Mouse (Mus musculus): ENCODE measurements at regions not wholly inside any gene's neighbourhood (a gene's known extent, or its start where the extent isn't known, plus 50 kb on each side); places are given as distances from the start of the nearest gene placed in this dataset.
A peak's percentile ranks its signal among the peaks of the same experiment; 100 is the strongest.

DNA sequence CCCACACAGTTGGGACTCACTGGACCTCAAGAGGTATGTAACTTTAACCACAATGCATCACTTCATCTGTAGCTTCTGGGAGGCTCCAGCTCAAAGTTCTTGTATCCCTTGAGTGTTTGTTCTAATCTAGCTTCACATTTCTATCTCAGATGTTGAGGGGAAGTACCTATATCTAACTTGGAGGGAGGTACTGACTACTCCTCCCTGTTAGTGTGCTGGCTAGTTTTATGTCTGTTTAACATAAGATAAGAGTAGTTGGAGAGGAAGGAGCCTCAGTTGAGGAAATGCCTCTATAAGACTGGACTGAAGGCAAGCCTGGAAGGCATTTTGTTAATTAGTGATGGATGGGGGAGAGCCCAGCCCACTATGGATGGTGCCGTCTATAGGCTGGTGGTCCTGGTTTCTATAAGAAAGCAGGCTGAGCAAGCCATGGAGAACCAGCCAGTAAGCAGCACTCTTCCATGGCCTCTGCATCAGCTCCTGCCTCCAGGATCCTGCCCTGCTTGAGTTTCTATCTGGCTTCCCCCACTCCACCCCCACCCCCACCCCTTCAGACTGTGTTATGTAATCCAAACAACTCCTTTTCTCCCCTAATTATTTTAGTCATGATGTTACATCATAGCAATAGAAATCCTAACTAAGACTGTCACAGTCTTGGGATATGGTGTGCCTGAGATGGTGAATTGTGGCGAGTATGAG is 135.7 kb upstream of the 4930535I16Rik start:
- no peak for DNase-seq

DNA sequence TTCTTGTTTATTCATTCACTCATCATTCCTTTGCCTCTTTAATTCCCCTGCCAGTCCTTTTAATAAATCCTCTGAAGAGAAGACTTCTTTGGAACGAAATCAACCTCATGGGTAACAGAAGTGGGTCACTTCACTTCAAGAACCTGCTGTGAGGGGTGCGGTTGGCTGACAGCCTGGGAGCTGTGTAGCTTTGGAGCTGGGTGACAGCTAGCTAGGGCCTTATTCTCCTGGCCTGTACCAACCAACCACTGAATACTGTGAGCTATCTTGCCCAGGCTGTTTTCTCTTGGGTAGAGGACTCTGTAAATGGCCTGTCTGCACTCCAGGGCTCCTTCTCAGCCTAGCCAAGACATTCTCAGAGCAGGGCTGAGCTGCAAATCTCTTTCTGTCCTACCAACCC is 134.6 kb upstream of the 4930535I16Rik start:
- DNase-seq: no peak

DNA sequence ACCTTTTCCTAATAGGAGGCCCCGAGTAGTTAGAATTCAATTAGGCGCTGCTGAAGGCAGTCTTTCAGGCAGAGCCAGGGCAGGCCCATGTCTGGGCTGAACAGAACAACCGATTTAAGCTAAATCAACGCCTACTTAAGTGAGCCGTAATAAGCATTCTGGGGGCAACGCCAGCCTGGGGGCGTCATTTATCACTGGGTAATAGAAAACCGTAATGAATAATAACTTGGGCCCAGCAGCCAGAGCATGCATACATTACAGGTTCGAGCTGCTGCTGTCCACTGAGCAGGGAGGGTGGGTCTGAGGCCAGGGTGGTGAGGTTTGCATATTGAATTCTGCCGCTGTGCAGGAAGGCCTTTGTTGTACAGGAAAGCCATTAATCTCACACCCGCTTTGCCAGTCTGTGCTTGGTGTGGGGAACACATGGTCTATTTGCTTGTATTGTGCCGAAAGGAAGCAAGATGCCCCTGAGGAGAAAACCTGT is 130.6 kb upstream of the 4930535I16Rik start:
- no peak for DNase-seq

DNA sequence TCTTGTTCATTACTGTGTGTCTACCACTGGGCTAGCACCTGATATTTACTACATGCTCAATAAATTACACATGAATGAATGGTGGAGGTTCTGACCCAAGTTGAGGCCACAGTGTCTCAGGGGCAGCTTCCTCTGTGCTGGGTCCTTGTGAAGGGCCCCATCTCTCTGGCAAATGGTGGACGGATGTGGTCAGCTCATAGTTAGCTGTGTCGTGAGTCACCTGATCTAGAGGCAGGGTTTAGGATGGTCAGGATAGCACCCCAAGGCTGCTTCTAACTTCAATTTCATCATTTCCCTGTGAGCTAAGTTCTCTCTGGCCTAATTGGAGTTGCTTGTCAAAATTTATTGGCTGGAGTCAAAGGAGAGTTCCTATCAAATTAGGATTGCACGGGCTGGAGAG is 130.1 kb upstream of the 4930535I16Rik start:
- no peak for DNase-seq

DNA sequence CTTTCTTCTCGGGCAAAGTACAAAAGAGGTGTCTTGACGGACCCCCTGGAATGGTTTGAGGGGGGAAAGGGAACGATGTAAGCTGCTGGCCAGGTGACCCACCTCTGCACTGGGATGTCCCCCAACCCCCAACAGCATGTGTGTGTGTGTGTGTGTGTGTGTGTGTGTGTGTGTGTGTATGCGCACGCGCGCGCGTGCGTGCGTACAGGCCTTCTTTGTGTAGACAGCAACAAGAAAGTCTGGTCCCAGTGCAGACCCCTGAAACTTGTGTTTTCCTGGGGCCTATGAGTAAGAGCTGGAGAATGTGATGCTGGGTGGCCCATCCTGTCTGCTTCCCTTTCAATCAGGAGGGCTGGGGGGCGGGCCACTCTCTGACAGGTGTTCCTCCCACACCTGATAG is 118.7 kb upstream of the 4930535I16Rik start:
- DNase-seq: no peak

DNA sequence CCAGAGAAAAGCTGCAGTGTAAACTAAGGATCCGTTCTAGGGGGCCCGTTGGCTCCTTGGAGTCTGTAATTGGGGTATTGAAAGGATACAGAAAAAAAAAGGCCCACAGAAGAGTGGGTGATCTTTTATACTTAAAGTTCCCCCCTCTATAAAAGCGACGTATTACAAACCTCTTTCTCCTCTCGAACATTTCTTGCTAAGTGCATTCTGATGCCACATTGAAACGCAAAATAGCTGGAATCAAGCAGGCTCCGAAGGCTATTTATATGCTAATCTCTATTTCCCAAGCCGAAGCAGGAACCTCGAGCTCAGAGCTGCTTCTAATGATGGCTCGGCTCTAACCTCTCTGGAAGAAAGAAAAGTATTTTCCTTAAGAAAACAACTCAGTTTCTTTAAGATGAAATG is 117.8 kb upstream of the 4930535I16Rik start:
- DNase-seq: no peak

DNA sequence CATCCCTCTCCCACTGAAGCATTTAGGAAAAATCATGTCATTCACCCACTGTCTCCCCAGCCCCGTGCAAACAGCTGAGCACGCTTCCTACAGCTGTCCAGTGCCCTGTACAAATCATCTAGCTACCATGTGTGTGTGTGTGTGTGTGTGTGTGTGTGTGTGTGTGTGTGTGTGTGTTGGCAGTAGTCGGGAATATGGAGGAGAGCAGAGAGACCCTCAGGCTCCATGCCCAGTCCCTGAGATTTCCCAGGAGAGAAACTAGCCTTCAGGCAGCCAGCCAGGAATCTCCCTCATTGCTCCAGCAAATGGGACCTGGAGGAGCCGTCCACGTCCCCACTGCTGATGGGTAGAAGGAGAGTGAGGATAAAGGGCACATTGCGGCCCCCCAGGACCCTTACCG is 117.4 kb upstream of the 4930535I16Rik start:
- DNase-seq: no peak

DNA sequence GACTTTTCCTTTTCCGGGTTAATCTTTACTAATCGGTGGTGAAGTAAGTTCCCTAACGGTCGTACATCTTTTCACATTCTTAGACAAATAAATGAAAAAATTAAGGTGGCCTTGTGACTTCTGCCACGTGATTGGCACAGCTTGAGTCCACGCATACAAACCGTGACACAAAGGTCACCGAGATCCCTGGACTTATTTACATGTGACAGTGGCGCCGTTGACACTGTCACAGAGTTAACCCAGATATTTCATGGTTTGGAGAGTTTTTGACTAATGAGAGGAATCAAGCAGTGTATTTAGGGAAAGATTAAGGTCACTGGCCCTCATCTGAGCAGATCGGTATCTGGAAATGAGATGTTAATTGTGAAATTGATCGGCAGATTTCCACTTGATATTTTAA is 110.2 kb upstream of the 4930535I16Rik start:
- no peak for DNase-seq

DNA sequence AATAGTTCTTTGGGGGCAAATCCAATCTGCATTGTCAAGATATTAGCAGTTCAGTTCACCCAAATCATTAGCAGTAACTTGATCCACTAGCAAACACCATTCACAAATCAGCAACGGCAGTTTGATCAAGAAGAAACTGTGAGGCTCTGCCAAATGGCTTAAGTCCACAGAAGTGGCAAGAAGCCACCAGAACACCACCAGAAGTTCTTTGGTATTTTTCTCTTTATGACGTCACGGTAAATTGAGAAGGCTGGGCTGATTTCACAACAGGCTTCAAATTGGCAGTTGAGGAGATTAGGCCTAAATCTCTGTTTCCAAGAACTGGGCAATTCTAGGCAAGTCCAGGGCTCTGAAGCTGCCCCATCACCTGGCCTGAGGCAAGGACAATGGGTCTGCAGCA is 98.6 kb upstream of the 4930535I16Rik start:
- no peak for DNase-seq

DNA sequence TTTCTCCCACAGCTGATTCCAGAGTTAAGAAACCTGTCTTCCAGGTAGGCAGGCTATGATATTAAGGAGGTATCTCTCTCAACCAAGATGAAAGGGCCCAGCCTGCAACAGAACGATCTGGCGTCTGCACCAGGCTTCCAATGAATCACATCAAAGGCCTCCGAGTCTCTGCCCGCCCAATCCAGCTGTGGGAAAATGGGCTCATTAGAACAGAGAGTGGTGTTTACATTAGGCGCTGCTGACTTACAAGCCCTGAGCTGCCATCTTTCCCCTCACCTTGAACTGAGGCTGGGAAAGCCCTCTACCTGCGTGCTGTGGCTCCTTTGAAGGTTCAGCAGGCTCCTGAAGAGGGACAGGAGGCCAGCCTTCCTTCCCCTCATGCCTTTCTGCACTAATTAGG is 97.5 kb upstream of the 4930535I16Rik start:
- no peak for DNase-seq

DNA sequence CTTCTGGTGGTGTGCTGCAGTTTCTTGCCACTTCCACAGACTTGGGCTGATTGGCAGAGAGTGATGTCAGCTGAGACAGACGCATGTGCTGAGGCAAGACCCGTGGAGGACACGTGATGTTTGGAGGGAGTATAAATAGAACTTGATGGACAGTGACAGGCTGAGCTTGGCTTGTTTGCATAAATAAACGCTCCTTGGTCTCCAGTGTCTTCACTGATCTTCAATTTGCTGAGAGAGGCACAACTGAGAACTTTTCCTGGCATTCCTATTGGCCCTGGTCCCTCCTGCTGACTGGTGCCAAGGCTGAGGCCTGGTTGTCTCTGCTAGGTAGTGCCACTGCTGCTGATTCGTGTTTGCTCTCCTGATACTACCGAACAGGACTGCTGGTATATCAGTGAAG is 94.6 kb upstream of the 4930535I16Rik start:
- no peak for DNase-seq

DNA sequence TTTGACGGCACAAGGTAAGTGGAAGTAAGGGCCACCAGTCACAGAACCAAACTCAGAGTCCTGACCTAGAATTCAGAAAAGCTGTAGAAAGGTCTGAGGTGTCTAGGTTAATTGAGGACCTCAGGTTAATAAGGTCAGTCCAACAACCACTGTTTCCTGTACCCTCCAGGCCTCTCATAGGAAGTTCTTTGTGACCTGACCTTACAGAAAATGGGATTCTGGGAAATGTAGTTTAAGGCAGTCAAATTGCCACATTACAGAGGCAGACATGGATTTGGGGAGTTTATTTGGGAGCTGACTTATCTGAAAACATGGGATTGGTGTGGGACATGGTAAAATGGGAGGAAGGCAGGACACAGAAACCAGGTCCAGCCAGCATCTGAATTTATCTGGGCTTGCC is 90.9 kb upstream of the 4930535I16Rik start:
- DNase-seq: no peak

DNA sequence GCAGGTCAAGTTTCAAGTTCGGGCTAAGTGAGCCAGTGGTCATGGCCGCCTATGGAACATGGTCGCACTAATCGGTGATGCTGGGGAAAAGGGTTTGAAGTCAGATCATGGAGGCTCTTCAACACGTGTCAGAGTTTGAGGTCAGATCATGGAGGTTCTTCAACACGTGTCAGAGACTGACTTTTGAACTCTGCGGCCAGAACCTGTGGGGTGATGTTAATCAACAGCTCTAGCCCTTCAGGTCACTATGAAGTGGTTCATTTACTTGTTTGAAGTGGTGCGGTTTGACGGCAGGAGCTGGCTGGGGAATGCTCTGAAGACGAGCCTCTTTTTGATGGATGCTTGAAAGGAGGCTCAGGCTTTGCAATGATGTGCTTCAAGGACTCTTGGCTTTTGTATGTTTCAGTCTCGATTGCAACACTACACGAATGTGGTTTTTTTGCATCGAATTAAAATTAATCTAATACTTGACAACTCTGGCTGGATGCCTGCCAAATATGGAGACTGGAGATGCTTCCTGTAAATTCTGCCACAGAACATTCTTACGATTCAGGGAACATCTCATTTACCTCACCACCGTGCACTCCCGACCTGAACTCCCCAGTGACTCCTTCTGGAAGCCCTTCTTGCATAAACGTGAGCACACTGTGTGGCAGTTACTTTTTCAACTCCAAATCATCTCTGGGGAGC is 87.9 kb upstream of the 4930535I16Rik start:
- no peak for DNase-seq

DNA sequence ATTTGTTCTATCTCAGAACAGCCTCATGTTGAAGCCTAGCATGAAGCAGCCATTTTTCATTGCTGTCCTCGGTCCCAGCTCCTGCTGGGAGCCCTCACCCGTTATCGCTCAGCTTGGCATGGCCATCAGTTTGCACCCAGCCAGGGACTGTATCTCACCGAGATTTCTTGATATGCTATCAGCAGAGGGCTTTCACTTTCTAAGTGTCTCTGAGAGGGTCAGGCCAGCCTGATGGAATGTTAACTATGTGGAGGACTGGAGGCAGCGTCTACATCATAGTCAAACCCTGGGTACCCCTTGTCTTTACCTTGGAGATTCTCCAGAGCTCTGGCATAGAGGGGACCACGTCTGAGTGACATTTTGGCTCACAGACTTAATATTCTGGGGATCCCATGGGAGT is 84.9 kb upstream of the 4930535I16Rik start:
- DNase-seq: no peak

DNA sequence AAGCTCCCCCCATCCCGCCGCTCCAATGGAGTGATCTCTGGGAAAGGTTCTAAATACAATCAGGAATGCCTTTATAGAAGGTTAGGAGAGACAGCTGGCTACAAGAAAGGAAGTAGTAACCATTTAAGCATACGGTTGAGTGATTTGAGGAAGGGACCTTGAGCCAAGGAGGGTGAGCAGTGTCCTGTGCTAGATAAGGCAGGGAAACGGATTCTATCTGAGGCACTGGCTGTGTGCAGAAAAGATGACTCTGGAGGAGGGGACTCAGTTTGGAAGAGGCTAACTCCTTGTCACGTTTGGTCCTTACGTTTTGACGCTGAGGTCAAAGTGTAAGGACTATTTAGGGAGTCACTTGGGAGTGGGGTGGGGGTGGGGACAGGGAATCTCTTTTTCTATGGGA is 84.3 kb upstream of the 4930535I16Rik start:
- DNase-seq: no peak

DNA sequence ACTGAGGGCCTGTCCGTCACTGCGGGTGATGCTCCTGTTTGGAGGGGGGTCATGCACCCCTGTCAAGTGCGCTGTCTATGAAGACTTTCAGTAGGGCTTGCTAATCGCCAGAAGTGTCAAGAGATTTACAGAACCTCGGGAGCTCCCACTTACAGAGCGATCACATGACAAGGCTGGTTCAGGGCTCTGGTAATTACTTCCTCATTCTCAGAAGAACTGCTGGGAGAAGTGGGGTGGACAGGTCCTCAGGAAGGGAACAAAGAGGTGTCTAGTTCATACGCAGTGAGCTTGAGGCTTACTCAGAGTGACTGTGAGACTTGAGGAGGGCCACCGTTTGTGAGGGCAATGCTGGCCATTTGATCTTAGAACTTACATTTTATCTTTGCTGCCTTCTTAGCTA is 78.0 kb upstream of the 4930535I16Rik start:
- DNase-seq: no peak

DNA sequence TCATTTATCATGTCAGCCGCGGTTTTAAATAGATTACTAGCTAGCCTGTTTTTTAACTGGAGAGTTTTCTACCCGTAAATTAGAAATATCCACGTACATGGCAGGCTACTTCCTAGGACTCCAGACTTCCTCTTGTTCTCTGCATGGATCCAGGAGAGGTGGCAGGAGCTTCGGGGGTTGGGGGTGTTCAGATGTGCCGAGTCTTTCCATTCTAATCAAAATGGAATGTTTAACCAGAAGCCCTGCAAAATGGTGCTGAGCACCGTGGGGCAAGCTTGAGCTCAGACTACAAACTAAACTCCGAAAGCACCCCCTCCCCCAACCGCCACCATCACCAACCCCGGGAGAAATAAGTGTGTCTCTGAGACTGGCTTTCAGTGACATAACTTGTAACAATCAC is 73.4 kb upstream of the 4930535I16Rik start:
- no peak for DNase-seq

DNA sequence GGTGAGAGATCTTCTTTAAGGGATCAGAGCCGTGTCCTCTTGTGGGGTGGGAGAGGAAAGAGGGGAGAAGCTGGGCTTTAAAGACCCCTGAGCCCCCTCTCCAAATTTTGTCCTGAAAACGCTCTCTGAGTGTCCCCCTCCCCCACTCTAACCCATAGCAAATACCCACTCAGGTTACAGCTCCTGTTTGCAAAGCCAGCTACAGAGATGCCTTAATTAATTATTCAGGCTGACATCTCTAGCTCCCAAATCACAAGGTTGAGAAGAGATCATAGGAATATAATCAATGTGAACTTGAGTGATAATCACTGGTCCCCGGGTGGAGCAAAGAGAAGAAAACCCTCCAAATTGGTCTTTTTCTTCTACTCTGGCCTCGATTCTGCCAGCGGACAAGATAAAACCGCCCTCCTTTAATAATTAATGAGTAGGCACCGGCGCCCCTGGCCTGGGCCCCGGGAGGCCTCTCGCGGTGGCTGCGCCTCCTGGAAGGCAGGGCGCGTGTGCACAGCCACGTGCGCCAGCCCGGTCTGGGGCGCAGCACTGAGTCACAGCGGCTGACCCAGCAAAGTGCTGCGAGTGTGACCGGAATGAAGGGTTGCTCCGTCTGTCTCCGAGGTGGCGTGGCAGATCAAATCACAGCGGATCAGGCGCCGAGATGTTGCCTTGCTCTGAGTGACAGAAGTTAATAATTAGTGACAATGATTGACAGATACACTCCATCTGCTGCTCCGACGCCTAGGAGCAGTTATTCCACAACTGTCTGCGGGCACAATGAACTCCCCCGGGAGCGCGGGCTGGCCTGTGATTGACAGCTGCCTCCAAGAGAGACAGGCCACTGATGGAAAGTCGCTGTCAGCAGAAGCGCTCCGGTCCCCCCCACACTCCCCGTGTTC is 72.7 kb upstream of the 4930535I16Rik start:
- peak; percentile 8 for DNase-seq
